Mouse (Mus musculus): Measurements from ENCODE around the gene Hist1h2ad. TPM values are rescaled to one million over a fixed set of nuclear protein-coding genes. Genes with fewer than 3 reads are reported as not detected.
A peak's percentile ranks its signal among the peaks of the same experiment; 100 is the strongest.
"Not testable (repeated sequence)": the region's sequence is repeated elsewhere in the genome, so short reads cannot be mapped to it uniquely, and the experiment has no call there.

The Hist1h2ad gene
- polyA plus RNA-seq, 2 experiments: 1.2 to 6.1 TPM

DNA sequence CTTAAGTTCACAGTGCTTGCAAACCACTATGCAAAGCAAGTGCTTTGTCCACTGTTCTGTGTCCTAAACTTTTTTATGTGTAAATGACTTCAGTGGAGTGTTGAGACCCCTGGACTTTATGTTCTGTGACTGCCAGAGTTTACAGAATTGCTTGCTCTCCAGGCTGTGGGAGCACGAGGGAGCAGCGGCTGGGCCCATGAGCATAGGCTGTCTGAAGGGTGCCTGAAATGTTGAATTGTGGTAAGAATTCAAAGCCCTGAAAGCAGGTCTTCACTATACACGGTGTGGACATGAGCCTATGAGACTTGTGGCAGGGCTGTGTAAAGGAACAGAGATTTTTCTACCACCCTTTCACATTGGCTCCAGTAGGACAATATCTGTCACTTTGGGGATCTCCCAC, 37.5 kb downstream of the Hist1h2ad start:
- no peak overlapping the region for H3K27ac ChIP-seq (replicated peaks; ENCODE audit: low read depth, low read length)
- H3K36me3 ChIP-seq (ENCODE audit: control insufficient read depth, insufficient read depth, low read length): no peaks in the 10 kb centered on the region
- no peaks in the 10 kb centered on the region for H3K27me3 ChIP-seq (ENCODE audit: control insufficient read depth, insufficient read depth, low read length)
- no peak for TF ChIP-seq POLR2A (IDR thresholded peaks at IDR 0.05; ENCODE audit: borderline replicate concordance, extremely low read depth, insufficient read depth, insufficient read length)
- no peak overlapping the region for H3K9ac ChIP-seq (ENCODE audit: low read depth, low read length, severe bottlenecking)
- no peak overlapping the region for H3K4me3 ChIP-seq (replicated peaks; ENCODE audit: low read length)
- H3K9me3 ChIP-seq (ENCODE audit: control insufficient read depth, low read length): no peaks in the 10 kb centered on the region
- ATAC-seq (ENCODE audit: low FRiP score, low read depth): no peak
- 85% methylated on average over 3 of the region's 3 CpGs for whole genome bisulfite sequencing
- no peak overlapping the region for H3K4me2 ChIP-seq (replicated peaks; ENCODE audit: low read depth, low read length, severe bottlenecking)
- H3K4me1 ChIP-seq (ENCODE audit: control insufficient read depth, insufficient read depth, low read length): no peaks in the 10 kb centered on the region
- no peak for DNase-seq (ENCODE audit: low spot score)

DNA sequence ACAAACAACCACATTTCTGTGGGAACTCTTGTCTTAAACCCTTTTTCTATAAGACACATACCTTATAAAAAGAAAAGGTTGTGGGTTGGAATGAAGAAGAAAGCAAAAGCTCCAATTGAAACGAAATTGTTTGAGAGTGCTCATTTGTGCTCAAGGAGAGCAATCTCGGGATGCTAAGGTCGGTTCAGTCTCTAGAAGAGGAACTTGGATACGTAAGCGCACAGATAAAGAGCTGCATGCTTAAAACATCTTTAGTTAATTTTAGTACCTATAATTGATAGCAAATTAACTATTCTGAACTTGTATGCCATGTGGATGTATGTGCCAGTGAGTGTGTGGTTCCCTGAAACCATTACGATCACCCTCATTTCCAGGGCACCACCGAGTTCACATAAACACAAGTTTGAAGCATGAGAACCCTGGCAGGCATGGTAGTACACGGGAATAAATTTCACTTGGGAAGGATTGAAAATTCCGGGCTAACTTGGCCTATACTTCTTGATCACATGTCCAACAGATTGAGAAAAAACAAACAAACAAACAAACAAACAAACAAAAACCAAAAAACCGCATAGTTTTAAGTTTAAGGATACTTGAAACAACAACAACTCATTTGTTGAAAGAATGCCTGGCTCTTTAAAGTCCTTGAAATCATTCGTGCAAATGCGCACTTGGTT, 46.0 kb downstream of the Hist1h2ad start:
- no peaks in the 10 kb centered on the region for H3K27me3 ChIP-seq (ENCODE audit: control insufficient read depth, insufficient read depth, low read length)
- peak overlapping the region; percentile 88 for H3K4me2 ChIP-seq (replicated peaks; ENCODE audit: low read depth, low read length, severe bottlenecking)
- H3K36me3 ChIP-seq (ENCODE audit: control insufficient read depth, insufficient read depth, low read length): no peaks in the 10 kb centered on the region
- ATAC-seq (ENCODE audit: low FRiP score, low read depth) (no peak), DNase-seq (ENCODE audit: low spot score) (no peak)
- H3K9me3 ChIP-seq (ENCODE audit: control insufficient read depth, low read length): no peaks in the 10 kb centered on the region
- H3K4me3 ChIP-seq (replicated peaks; ENCODE audit: low read length): peak overlapping the region; percentile 61
- H3K4me1 ChIP-seq (ENCODE audit: control insufficient read depth, insufficient read depth, low read length): no peaks in the 10 kb centered on the region
- TF ChIP-seq POLR2A (IDR thresholded peaks at IDR 0.05; ENCODE audit: borderline replicate concordance, extremely low read depth, insufficient read depth, insufficient read length): no peak
- H3K27ac ChIP-seq (replicated peaks; ENCODE audit: low read depth, low read length): peak overlapping the region; percentile 97
- peak overlapping the region; percentile 56 for H3K9ac ChIP-seq (ENCODE audit: low read depth, low read length, severe bottlenecking)
- 50% methylated on average over 12 of the region's 12 CpGs for WGBS

GRCm38 (mm10) chr13:23620733-23621531, 46.8 kb downstream of the Hist1h2ad start, which contains the start of gene Hist1h2be:
Hist1h2be (minus strand) TSS chr13:23621124.
- peak within 1 kb of the TSS; percentile 61 for H3K4me3 ChIP-seq (replicated peaks; ENCODE audit: low read length)
- peak within 1 kb of the TSS; percentile 97 for H3K27ac ChIP-seq (replicated peaks; ENCODE audit: low read depth, low read length)
- peak within 1 kb of the TSS; percentile 88 for H3K4me2 ChIP-seq (replicated peaks; ENCODE audit: low read depth, low read length, severe bottlenecking)
- DNase-seq (ENCODE audit: low spot score) (peak; percentile 96), ATAC-seq (ENCODE audit: low FRiP score, low read depth) (peak; percentile 85)
- 1% methylated on average over 27 of the region's 27 CpGs for WGBS
- TF ChIP-seq POLR2A (IDR thresholded peaks at IDR 0.05; ENCODE audit: borderline replicate concordance, extremely low read depth, insufficient read depth, insufficient read length): no peak
- no peaks in the 10 kb centered on the region for H3K4me1 ChIP-seq (ENCODE audit: control insufficient read depth, insufficient read depth, low read length)
- H3K9ac ChIP-seq (ENCODE audit: low read depth, low read length, severe bottlenecking): peak within 1 kb of the TSS; percentile 82
- H3K9me3 ChIP-seq (ENCODE audit: control insufficient read depth, low read length): no peaks in the 10 kb centered on the region
- no peaks in the 10 kb centered on the region for H3K36me3 ChIP-seq (ENCODE audit: control insufficient read depth, insufficient read depth, low read length)
- H3K27me3 ChIP-seq (ENCODE audit: control insufficient read depth, insufficient read depth, low read length): no peaks in the 10 kb centered on the region

- H3K27ac ChIP-seq (replicated peaks; ENCODE audit: low read depth, low read length): peak overlapping the region; percentile 97
- TF ChIP-seq POLR2A (IDR thresholded peaks at IDR 0.05; ENCODE audit: borderline replicate concordance, extremely low read depth, insufficient read depth, insufficient read length): peak; percentile 95; the same call in 1 of the 2 replicates
- no peaks in the 10 kb centered on the region for H3K9me3 ChIP-seq (ENCODE audit: control insufficient read depth, low read length)
- peak overlapping the region; percentile 88 for H3K4me2 ChIP-seq (replicated peaks; ENCODE audit: low read depth, low read length, severe bottlenecking)
- H3K36me3 ChIP-seq (ENCODE audit: control insufficient read depth, insufficient read depth, low read length): no peaks in the 10 kb centered on the region
- H3K9ac ChIP-seq (ENCODE audit: low read depth, low read length, severe bottlenecking): peak overlapping the region; percentile 82
- DNase-seq (ENCODE audit: low spot score) (peak; percentile 88), ATAC-seq (ENCODE audit: low FRiP score, low read depth) (peak; percentile 82)
- H3K27me3 ChIP-seq (ENCODE audit: control insufficient read depth, insufficient read depth, low read length): no peaks in the 10 kb centered on the region
- H3K4me3 ChIP-seq (replicated peaks; ENCODE audit: low read length): peak overlapping the region; percentile 61
- no peaks in the 10 kb centered on the region for H3K4me1 ChIP-seq (ENCODE audit: control insufficient read depth, insufficient read depth, low read length)
- under 1% methylated on average over 18 of the region's 18 CpGs for WGBS
Observed at GRCm38 (mm10) chr13:23621532-23622174, 47.5 kb downstream of the Hist1h2ad start.

- not testable (repeated sequence) for H3K9me3 ChIP-seq (ENCODE audit: control insufficient read depth, low read length); H3K27me3 ChIP-seq (ENCODE audit: control insufficient read depth, insufficient read depth, low read length); H3K4me1 ChIP-seq (ENCODE audit: control insufficient read depth, insufficient read depth, low read length); H3K36me3 ChIP-seq (ENCODE audit: control insufficient read depth, insufficient read depth, low read length)
- Histone ChIP-seq H3K27ac (replicated peaks; ENCODE audit: low read depth, low read length) (peak within 1 kb of the TSS; percentile 97), H3K4me3 (replicated peaks; ENCODE audit: low read length) (peak within 1 kb of the TSS; percentile 61), H3K9ac (ENCODE audit: low read depth, low read length, severe bottlenecking) (peak within 1 kb of the TSS; percentile 82), H3K4me2 (replicated peaks; ENCODE audit: low read depth, low read length, severe bottlenecking) (peak within 1 kb of the TSS; percentile 88)
- DNase-seq (ENCODE audit: low spot score) (peak; percentile 92), ATAC-seq (ENCODE audit: low FRiP score, low read depth) (peak; percentile 89)
- peak; percentile 97 for TF ChIP-seq POLR2A (IDR thresholded peaks at IDR 0.05; ENCODE audit: borderline replicate concordance, extremely low read depth, insufficient read depth, insufficient read length)
- WGBS: under 1% methylated on average over 46 of the region's 53 CpGs
Observed at GRCm38 (mm10) chr13:23622175-23622671, 48.0 kb downstream of the Hist1h2ad start, which contains the start of gene Hist1h1e. Hist1h1e (minus strand) TSS chr13:23622558.
